Mouse (Mus musculus) layer of hippocampus, adult 9-11 months (tissue): Measurements from ENCODE around the gene Dync1h1.
"Not testable (repeated sequence)": the region's sequence is repeated elsewhere in the genome, so short reads cannot be mapped to it uniquely, and the experiment has no call there.

Experiments used
- DNase-seq: peaks from one replicate; pipeline ENCODE4 v3.0.0; 2022

Dync1h1 gene

GRCm38 (mm10) chr12:110696975-110697400 lies 95.7 kb downstream of the Dync1h1 start:
- DNase-seq: no peak

DNA sequence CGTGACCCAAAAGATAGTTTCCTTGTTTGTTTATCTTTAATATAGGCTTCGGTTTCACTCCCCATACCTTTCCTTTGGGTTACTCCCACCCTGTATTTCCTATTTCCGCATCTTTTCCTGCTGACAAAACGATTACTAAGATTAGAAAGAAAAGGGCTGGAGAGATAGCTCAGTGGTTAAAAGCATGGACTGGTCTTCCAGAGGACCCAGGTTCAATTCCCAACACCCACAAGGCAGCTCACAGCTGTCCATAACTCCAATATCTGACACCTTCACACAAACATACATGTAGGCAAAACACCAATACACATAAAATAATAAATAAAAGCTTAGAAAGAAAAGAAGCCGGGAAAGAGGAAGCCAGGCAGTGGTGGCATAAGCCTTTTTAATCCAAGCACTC lies 96.2 kb downstream of the Dync1h1 start:
- DNase-seq: no peak

- no peak for DNase-seq
Observed at GRCm38 (mm10) chr12:110698080-110698479, 96.8 kb downstream of the Dync1h1 start.

DNA sequence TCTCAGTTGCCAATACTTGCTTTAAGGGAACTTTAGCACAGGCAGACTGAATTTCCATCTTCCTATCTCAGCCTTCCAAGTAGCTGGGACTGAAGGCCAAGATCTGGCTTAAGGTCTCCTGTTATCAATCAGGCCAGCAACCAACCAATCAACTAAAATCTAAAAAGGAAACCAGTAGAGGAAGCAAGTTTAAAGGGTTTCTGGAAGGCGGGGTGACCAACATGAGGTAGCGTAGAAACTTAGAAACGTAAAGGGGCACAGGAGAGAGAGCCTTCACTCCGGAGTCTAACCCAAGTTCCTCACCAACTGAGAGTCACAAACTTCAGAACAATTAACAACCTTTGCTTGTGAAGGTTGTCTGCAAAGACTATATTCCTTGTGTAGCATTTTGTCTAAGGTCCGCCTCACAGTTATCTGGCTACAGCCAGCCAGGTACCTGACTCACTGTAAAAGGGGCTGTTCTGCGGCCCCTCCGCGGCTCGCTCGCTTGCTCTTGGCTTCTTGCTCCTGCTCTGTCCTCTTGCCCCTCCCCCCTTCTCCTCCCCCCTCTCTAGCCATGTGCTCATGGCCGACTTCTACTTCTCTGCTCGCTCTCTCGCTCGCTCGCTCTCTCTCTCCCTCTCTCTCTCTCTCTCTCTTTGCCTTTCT lies 97.4 kb downstream of the Dync1h1 start:
- DNase-seq: no peak

- no peak for DNase-seq
Observed at GRCm38 (mm10) chr12:110699171-110699547, 97.9 kb downstream of the Dync1h1 start.

DNA sequence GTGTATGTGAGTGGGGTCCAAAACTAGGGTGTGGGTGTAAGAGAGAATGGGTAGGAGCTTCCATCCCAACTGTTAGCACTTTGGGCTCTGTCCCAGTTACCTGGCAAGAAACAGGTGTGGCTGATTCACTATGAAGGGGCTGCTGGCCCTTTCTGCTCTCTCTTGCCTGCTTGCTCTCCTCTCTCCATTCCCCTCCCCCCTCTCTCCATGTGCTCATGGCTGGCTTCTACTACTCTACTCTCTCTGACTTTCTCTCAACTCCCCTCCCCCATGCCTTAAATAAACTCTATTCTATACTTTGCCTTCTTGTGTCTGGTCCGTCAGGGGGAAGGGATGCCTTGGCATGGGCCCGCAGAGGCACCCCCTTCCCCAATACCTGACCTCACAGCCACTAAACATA lies 99.5 kb downstream of the Dync1h1 start:
- no peak for DNase-seq

GRCm38 (mm10) chr12:110701363-110701762 lies 100.1 kb downstream of the Dync1h1 start:
- DNase-seq: not testable (repeated sequence)

GRCm38 (mm10) chr12:110702556-110702955 lies 101.3 kb downstream of the Dync1h1 start, which contains the start of gene Hsp90aa1:
Hsp90aa1 (minus strand) TSS chr12:110702728.
- DNase-seq: no peak

DNA sequence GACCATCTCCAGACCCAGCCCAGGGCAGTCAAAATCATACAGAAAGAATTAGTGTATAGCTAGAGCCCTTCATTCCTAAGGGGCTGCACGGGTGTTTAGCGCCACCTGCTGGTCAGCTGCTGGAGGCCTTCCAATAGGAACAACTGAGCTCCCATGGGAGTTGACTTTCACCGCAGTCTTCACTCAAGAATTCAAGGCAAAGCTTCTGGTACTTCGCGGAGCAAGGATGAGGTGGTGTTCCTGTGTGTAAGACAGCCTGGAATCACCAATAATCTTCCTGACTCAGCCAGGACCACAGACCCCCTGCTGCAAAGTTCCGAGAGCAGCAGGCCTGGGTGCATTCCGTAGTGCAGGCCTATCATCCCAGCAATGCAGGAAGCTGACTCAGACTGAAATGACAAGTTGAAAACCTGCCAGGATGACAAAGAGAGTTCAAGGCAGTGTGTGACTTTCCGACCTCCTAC lies 101.8 kb downstream of the Dync1h1 start:
- DNase-seq: peak; percentile 69

DNA sequence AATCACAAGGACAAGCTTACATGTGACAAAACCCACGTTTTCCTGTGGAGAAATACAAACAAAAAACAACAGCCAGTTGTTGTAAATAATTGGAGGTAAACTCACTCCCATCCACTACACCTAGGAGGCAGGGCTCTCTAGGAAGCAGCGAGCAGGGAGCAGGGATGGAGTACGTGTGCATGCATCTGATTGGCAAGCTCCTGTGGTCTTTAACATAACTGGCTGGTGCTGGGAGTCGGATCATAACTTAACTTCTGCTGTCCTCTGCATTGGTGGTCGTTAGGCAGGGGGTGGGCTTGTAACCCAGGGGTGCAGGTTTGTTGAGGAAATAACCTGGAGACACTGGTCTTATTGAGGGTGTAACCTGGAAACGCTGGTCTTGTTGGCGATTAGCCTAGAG lies 102.4 kb downstream of the Dync1h1 start:
- DNase-seq: no peak

- DNase-seq: not testable (repeated sequence)
Observed at GRCm38 (mm10) chr12:110705419-110705818, 104.2 kb downstream of the Dync1h1 start.

DNA sequence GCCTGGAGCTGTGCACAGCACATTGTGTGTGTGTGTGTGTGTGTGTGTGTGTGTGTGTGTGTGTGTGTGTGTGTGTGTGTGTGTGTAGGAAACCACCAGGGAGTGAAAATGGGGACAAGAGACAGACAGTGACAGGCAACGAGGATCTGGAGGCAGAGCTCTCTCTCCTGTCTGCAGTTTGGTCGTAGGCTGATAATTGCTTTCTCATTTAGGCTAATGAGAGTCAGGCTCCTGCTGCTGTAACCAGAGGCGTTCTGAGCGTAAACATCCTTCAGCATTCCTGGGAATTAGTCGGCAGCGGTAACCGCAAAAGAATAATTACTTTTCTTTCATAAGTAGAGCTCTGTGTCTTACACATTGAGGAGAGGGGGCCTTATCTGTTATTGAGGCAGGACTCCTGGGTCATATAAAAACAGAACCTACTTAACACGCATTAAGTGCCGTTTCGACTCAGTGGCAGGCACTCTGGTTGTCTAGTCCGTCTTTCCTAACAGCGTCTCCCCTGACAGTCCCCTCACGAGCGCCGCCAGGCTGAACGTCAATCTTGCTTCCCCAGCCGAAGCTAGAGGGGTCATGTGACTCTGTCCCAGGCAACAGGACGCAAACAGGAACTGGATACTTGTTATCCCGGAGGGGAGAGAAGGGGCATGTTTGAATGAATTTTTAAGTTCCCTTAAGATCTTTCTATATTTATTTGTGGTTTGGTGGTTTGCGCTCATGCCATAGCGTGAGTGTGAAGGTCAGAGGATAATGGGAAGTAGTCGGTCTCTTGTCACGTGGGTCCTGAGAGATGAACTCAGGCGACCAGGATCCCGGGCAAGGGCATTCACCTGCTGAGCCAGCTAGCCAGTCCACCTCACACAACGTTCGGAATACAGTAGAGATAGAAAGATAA lies 105.3 kb downstream of the Dync1h1 start:
- DNase-seq: no peak

DNA sequence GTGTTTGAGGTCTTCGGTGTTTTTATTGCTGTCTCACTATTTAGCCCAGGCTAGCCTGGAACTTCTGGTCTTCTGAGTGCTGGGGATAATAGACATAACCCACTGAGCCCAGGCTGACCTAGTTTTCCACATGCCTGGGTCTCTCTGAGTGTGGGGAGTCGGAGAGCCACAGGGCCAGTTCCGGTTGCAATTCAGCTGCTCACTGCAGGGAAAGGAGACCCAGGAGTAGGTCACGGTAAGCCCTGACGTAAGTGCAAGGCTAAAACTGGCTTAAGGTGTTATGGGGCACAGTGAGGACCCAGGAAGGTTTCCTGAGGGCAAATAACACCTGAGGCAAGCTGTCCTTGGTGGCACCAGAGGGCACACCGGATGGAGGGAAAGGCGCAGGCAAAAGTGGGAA lies 106.2 kb downstream of the Dync1h1 start:
- DNase-seq: no peak

DNA sequence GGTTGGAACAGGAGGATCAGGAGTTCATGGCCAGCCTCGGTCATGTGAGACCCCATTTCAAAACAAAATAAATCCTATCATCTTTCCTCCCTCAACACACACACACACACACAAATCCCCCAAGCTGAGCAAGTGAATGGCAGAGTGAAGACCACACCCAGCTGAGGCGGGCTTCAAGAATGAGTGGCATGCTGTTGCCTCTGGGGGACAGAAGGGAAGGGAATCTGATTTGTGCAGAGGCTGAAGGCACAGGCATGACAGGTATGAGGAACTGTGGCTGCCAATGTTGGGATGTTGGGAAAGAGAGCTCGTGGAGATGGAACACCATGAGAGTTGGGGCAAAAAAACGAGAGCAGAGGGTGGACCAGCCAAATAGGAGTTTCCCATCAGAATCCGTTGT lies 110.0 kb downstream of the Dync1h1 start:
- no peak for DNase-seq

- no peak for DNase-seq
Observed at GRCm38 (mm10) chr12:110713784-110714183, 112.5 kb downstream of the Dync1h1 start.

- no peak for DNase-seq
Observed at GRCm38 (mm10) chr12:110714215-110714614, 113.0 kb downstream of the Dync1h1 start.

DNA sequence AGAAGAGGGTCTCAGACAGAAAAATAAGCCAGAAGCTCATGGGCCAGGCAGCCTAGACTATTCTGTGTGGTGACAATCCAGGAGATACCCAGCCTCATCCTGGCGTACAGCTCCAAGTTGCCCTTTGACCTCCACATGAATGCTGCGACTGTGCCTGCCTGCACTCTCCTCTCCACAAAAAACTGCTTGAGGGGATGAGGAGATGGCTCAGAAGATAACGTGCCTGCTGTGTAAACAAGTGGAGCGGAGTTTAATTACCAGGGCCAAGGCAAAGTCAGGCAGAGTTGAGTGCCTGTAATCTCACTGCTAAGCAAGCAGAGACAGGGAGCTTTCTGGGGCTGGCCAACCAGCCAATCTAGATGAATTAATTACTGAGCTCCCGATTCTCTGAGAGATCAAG lies 114.8 kb downstream of the Dync1h1 start:
- DNase-seq: no peak
